Mouse (Mus musculus): ENCODE measurements at regions not wholly inside any gene's neighbourhood (a gene's known extent, or its start where the extent isn't known, plus 50 kb on each side); places are given as distances from the start of the nearest gene placed in this dataset.

DNA sequence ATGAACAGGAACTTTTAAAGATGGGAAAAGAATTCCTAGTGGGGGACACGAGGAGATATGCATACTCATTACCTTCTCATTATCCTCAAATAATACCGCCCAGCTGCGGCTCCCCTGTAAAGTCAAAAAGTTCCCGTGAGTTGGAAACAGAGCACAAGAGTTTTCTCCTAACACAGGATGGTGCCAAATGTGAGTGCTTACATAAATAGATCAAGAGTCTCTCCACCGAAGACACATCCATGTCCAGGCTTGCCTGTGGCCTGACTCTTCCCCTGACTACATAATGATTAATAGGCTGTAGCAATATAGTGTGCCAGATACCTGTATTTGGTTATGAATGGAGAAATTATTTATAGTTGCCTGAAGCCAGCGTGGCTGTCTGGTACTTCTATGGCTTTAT lies 281.8 kb upstream of the Klf3 start:
- DNase-seq: no peak
- intact Hi-C loops (cut with DNase I): no loop called here

DNA sequence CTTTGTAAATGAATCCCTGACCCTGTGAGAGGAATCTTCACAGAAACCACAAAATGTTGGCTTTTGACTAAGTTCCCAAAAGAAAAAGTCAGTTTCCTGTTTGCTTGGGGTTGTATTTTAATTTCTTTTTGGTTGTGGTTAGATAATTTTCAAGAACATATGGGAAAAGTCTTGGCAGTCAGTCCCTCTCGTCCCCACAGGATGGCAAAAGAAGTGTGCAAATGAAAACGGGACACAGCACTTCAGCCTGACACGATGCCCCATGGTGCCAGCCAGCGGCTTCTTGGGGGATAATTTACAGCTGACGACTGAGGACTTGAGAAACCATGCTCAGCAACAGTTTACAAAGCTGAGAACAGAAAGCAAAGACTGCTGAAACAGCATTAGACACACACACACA lies 281.2 kb upstream of the Klf3 start:
- DNase-seq: no peak

DNA sequence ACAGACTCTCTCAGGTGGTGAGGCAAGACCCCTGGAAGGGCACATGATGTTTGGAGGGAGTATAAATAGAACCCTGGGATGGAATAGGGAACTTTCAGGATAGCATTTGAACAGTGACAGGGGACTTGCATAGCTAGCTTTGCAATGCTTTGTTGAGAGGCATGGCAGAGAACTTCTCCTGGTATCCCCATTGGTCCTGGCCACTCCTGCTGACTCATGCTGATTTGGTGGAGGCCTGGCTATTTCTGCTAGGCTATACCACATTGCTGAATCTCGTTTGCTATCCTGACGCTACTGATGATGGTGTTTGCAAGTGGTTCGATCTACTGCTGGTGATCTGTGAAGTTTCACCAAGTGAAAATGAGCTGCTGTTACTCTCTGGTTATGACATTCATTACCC lies 276.7 kb upstream of the Klf3 start:
- intact Hi-C loops (cut with DNase I): no loop called here
- no peak for DNase-seq

More for the DNA sequence above, 281.2 kb upstream of the Klf3 start:
- intact Hi-C loops (cut with DNase I): no loop called here

DNA sequence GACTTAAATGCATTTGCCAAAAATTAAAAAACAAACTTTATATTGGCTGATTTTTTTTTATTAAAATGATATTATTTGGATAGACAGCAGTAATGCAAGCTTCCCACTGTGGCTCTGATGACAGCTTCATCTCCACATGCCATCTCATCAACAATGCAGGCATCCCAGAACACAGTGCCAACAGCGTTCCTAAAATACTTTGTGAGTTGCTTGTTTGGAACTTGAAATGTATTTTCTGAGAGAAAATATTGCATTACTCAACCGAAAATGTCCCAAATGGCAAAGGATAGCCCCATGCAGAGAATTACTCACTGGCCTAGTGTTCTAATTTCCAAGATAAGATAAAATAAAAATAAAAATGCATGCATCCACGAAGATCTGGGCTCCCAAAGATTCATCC lies 275.2 kb upstream of the Klf3 start:
- intact Hi-C loops (cut with DNase I): no loop called here

DNA sequence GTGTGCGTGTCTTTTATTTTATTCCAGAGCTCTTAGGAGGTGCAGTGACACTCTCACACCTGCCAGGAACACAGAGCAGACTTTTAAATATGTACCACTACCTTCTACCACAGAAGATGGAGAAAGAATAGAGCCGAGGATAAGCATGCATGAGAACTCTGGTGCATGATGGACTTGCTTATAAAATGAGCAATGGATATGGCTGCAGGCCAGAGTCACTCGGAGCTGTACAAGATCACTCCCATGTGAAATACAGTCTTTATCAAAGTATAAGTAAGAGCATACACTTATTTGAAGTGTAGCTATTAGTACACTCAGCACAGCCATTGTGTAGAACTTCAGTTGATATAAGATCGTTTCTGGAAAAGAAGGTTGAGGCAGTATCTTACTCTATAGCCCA lies 268.8 kb upstream of the Klf3 start:
- no peak for DNase-seq
- intact Hi-C loops (cut with DNase I): no loop called here

More for the DNA sequence above, 275.2 kb upstream of the Klf3 start:
- DNase-seq: no peak

DNA sequence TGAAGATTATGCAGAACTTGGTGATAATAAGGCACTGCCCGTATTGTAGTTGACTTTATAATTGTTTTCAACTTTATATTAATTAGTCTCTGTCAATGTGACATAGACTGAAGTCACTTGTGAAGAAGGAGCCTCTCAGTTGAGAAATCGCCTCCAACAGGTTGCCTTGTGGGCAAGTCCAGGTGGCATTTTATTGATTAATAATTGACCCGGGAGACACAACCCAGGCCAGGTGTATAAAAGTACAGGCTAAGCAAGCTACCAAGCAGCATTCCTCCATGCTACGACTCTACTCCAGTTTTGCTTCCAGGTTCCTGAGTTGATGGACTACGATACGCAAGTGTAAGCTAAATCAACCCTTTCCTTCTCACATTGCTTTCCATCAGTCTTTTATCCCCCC lies 268.2 kb upstream of the Klf3 start:
- intact Hi-C loops (cut with DNase I): no loop called here
- DNase-seq: no peak

DNA sequence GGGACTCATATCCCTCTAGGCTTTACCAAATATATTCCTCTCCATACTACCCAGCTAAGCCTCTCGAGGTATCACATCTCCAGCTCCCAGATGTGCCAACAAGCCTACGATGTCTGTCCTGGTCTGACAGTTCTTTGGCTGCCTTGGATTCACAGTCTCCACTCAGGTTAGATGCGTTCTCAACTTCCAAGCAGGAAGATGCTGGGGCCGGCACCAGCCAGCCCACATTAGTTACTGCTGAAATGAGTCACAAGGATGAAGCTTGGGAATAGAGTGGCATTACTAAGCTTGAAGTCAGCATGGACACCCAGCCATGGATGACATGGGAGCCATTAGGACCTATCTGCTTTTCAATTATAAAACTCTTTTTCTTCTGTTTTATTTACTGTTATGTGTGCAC lies 267.6 kb upstream of the Klf3 start:
- DNase-seq: no peak
- intact Hi-C loops (cut with DNase I): no loop called here

DNA sequence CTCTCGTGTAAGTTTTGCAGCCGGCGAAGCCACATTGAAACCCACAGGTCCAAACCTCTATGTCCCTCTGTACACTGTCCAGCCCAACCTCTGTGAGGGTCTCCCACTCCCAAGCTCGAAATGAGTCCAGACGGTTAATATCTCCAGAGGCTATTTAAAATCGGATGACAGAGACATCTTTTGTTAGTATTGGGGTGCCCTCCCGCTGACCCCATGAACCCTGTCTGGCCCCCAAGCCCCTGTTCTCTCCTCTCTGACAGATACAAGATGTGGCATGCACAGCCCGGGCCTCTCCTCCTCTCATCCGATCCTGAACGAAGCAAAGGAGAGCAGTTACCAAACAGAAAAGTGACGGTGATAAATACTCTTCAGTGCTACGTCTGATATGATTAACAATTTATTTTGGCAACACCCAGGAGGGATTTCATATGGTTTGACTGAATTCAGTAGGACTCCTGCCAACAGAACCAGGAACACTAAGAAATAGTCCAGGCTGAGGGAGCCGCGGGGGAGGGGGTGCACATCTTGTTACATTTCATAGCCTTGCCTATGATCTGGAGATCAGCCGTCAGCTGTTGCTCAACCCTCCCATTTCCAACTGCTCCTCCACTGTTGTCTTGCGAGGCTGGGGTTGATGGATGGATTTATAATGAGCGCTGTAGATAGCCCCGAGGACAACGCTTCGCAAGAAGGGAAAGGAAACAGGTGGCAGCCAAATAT lies 266.6 kb upstream of the Klf3 start:
- DNase-seq: peak; percentile 34 to 38
- intact Hi-C loops (cut with DNase I): no loop called here

DNA sequence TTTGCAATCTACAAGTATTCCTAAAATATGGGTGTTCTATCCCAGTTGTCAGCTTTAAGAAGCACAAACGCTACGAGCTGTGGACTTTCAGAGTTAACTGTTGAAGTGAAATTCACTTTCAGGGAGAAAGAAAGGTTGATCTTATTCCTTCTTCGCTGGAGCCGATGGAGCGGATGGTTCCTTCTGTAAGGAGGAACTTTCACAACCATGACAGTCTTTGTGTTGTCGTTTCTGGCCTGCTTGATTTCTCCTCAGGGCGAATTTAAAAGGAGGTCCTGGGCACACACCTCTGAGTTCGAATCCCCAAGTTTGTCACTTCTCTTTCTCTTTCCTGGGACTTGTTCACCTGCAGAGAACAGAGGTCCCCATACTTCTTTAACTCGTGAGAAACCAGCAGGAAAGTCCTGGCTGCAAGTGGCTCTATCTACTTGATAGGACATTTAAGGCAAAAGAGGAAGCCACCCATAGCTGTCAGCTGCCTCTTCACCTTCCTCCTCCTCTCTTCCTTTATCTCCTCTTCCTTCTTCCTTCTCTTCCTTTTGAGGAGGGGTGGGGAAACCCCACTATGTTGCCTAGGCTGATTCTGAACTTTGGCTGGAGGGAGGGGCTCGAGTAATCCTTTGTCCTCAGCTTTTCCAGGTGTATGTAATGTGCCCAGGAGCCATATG lies 265.9 kb upstream of the Klf3 start:
- no peak for DNase-seq
- intact Hi-C loops (cut with DNase I): no loop called here

DNA sequence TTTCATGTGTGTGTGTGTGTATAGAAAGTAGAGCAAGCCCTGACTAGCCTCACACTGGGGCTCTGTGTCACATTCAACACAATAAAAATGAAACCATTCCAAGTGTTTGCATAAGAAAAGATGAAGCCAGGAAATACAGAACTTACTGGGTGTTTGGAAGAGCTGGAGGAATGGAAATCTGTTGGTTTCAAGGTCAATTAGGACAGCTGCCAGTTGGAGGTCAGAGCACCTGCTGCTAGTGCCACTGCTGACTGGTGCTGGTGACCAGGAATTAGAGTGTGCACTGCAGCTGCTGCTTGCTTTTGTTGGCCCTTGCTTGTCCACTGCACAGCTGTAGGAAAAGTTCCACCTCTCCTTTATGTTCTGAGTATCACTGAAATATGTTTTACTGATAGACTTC lies 261.4 kb upstream of the Klf3 start:
- intact Hi-C loops (cut with DNase I): no loop called here
- DNase-seq: no peak

DNA sequence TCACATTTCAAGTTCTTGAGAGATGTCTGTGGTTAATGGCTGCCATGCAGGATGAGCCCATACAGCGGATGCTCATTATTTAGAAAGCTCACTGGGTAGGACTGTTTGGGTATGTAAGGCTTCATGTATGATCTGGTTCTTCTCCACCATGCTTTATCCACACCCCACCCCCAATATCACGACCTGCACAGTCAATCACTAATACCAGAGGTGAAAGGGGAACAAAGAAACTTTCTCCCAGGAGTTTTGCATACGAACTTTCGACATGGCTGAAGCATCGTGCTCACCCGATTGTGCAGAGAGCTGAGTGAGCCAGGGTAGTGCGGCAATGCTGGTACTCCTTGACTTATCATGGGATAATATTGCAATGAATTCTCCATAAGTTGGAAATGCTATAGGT lies 247.3 kb upstream of the Klf3 start:
- intact Hi-C loops (cut with DNase I): no loop called here
- no peak for DNase-seq

DNA sequence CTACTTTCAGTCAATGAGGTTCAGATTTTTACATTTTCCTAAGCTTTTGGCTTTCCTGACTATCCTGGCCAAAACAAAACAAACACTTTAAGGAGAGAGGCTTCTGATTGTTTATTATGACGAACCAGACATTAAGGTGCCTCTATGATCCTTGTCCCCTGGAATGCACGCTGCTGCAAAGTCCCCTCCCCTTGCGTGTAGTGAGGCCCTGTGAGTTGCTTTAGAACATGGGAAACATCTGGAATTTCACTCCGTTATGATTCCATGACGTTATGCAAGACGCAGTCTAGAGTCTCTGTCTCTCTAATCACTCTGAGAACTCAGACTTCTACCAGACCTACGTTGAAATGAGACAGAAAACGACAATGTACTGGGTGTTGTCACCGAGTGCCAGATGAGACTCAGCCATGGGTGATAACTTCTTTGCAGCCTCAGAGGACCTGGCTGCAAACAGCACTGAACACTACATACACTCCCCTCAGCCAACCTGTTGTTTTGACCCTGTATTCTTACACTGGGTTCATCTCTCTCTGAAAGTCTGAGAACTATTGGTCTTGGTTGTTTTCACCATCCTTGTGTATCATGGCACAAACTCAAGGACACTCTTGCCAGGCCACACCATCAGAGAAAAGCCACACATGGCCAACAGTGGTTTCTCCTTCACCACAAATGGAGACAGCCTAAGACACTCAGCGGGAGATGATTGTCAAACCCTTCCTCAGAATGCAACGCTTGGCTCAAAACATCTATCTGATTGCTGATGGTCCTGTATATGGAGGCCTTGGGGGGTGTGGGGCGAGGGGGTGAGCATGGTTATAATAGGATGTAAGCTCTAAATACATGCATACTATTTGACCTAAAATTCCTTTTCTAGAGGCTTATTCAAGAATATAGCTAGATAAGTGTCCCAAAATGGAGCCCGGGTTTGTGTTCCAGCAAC lies 236.5 kb upstream of the Klf3 start:
- intact Hi-C loops (cut with DNase I): no loop called here
- DNase-seq: no peak

DNA sequence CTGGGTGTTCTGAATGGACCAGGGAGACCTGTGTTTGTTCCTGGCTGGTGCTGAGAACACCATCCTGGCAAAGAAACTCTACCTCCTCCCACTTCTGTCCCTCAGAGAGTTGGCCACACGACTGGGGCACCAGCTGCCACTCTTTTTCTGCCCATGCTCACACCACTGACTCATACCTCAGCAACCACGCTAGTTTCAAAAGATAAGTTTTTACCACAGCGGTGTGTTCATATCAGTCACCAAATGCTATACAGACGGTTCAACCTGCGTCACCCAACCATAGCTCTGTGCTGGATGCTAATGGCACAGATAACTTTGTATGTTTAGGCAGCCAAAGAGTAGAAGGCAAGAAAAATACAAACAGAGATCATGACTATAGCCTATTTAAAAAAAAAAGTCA lies 235.4 kb upstream of the Klf3 start:
- intact Hi-C loops (cut with DNase I): no loop called here
- DNase-seq: no peak

DNA sequence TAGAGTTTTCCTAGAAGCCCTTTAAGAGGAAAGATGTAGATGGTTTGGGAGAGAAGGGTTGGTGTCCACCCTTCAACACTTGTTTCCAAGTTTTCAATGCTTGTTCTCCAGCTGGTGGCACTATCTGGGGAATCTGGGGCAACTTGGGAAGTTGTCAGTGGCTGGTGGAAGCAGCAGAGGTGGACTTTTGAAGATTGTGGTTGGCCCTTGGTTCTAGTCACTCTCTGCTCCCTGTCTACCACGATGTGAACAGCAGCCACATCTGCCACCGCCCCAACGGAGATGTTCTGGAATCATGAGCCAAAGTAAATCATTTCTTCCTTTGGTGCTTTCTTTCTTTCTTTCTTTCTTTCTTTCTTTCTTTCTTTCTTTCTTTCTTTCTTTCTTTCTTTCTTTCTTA lies 234.9 kb upstream of the Klf3 start:
- intact Hi-C loops (cut with DNase I): no loop called here
- DNase-seq: no peak

DNA sequence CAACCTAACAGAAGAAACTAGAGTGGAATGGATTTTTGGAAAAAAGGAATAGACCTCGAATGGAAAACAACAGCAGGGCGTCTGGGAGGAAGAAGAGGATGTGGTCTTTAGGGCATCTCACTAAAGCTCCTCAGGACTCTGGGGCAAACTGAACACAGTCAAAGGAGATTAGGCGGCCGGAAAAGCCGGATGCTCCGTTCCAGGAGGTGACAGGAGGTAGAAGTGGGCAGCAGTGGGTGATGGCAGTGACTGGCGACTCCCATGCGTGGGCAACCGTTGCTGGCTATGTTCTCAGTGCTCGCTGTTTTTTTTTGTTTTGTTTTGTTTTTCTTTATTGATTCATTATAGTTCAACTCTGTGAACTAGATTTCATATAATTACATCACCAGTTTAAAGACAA lies 228.8 kb upstream of the Klf3 start:
- intact Hi-C loops (cut with DNase I): no loop called here
- no peak for DNase-seq

DNA sequence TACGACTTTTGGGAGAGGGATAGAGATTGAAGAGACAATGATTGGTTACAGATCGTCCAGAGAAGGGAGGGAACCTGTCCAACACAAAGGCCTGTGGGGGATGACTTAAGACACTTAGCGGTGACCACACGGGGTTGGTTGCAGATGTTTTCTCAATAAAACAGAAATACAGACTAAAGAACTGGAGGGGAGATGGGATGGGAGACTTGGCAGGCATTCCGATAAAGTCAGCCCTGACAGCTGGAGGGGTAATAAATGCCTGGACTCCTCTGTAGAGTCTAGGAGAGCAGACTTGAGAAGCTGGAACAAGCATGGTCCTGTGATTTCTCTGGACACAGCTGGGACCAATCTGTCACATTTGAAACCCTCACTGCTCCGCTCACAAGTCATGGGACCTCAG lies 227.3 kb upstream of the Klf3 start:
- intact Hi-C loops (cut with DNase I): loop anchor here (5.0 kb wide), 2 partner anchors 69 to 289 kb away; no protein-coding TSS in a partner anchor
- peak; percentile 33 to 51 for DNase-seq

DNA sequence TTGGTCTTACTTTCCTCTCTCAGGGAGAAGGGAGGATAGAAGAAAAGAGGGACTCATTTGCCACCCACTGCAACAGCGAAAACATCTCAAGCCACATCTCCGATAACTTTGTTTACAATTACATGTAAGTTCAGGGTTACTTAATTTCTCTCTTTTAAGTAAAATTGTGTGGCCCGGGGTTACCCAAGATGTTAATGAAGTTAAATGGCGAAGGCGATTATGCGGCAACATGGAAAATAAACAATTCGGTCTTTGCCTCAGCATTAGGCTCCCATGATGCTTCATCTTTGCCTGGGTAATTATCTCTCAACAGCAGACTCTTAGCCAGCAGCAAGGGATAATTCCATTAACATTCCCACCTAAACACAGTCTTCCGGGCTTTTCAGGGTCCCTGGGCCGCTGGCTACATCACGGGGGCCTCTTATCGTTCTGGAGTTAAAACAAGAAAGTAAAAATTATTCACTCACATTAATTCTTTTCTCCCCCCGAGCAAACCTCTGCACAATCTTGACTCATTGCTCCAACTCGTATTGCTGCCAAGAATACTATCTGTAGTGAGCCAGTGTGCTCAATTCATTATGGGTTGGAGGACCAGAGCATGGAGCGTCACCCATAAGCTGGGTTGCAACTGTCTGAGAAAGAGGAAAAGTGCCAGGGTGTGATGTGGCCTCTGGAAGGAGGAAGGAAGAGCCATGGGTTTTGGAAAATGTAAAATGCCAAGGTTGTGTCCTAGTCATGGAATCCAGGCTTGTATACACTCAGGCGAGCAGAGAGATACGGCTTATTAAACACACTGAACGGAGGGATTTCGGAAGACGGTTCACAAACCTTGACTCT lies 226.5 kb upstream of the Klf3 start:
- DNase-seq: no peak
- intact Hi-C loops (cut with DNase I): loop anchor here (5.0 kb wide), 2 partner anchors 69 to 289 kb away; no protein-coding TSS in a partner anchor

DNA sequence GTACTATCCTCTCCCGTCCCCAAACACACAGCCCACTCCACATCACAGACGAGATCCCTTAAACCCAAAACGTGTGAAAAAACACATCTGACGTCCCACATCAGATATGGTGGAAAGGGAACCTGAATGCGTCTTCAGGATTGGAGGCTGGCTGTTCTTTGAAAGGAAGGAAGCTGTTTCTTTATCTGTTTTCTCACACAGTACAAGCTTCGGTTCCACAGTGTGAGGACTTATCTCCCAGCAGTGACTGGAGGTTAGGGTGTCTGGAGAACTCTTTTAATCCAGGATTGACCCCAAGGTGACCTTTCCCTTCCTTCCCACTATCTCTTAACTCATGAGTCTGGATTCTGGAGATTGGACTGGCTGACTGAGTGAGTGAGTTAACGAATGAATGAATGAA lies 225.8 kb upstream of the Klf3 start:
- intact Hi-C loops (cut with DNase I): loop anchor here (5.0 kb wide), 2 partner anchors 70 to 290 kb away; no protein-coding TSS in a partner anchor
- no peak for DNase-seq

DNA sequence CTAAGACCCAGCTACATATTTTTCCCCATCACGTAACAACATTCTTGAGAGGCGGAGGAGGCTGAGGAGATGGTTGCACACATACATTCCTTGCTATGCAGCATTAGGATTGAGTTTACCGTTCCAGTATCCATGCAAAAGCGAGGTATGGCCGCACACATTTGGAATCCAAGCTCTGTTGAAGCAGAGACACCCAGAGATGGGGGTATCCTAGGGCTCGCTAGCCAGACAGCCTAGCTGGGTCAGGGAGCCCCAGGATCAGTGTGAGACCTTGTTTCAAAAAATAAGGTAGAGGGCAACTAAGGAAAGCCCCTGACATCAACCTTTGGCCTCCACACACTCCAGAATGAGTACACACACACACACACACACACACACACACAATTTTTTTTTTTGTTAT lies 224.7 kb upstream of the Klf3 start:
- no peak for DNase-seq
- intact Hi-C loops (cut with DNase I): loop anchor here (2.0 to 5.0 kb wide), 3 partner anchors 71 to 291 kb away; no protein-coding TSS in a partner anchor

DNA sequence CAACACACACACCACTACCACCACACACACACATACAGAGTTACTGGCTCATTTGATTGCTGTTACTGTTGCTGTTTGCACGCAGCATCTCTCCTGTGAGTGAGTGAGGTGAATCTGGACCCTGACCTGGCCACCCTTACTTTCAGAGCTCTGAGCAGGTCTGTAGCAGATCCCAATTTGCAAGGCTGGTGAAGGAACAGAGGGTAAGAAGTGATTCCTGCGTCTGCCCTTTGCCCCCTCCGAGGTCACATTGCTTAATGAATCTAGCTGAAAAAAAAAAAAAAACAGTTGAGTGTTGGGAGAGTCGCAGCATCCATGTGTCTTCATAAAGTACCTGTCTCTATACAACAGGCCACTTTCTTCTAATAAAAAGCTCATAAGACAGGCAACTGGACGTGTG lies 224.1 kb upstream of the Klf3 start:
- no peak for DNase-seq

More for the DNA sequence above, 224.1 kb upstream of the Klf3 start:
- intact Hi-C loops (cut with DNase I): loop anchor here (2.0 to 5.0 kb wide), 3 partner anchors 72 to 292 kb away; no protein-coding TSS in a partner anchor
